Mouse (Mus musculus): ENCODE data around the gene D2hgdh. TPM values are rescaled to one million over a fixed set of nuclear protein-coding genes. Genes with fewer than 3 reads are reported as not detected.
"Not testable (repeated sequence)": the region's sequence is repeated elsewhere in the genome, so short reads cannot be mapped to it uniquely, and the experiment has no call there.

Gene D2hgdh
- total and polyA plus RNA-seq, 2 experiments: 23.4 to 27.8 TPM

DNA sequence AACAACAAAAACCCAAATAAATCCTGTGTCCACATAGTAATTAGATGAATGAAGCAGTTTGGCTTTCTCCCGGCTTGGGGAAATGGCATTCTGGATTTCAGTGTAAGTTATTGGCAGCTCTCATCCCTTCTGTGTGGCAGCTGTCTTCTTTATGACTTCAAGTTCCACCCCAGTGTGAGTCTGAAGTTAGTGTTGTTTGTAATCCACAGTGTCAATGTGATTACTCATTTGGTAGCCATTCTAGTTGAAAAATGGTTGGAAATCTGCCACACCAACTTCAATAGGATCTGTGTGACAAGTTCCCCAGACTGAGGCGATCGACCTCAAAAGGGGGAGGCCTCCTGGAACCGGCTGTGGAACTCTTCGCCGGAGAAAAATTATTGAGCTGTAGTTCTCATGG lies 32.7 kb downstream of the D2hgdh start:
- TF ChIP-seq POLR2A (IDR thresholded peaks at IDR 0.05; ENCODE audit: extremely low read depth, insufficient read depth, low read length): no peak
- TF ChIP-seq CTCF (IDR thresholded peaks at IDR 0.05; ENCODE audit: low read depth, low read length): no peak

GRCm38 (mm10) chr1:93857991-93858390 lies 33.3 kb downstream of the D2hgdh start:
- DNase-seq (ENCODE audit: extremely low read depth, low read depth, low spot score): no peak

More for the DNA sequence above, 32.7 kb downstream of the D2hgdh start:
- Histone ChIP-seq H3K9ac (ENCODE audit: low read depth, low read length) (no peak overlapping the region), H3K79me2 (ENCODE audit: control insufficient read depth, insufficient read depth, low read length) (no peaks in the 10 kb centered on the region), H3K4me1 (ENCODE audit: control insufficient read depth, insufficient read depth, low read length) (no peaks in the 10 kb centered on the region), H3K4me3 (ENCODE audit: insufficient read depth, low read depth, low read length) (no peak overlapping the region), H3K36me3 (ENCODE audit: control insufficient read depth, insufficient read depth, low read length) (no peaks in the 10 kb centered on the region), H3K27me3 (ENCODE audit: control insufficient read depth, insufficient read depth, low read length) (no peaks in the 10 kb centered on the region), H3K27ac (replicated peaks; ENCODE audit: insufficient read depth, low read depth, low read length) (no peak overlapping the region)
- DNase-seq (ENCODE audit: extremely low read depth, low read depth, low spot score): peak; percentile 18
- WGBS: 39% methylated on average over 6 of the region's 6 CpGs

GRCm38 (mm10) chr1:93859619-93860018 lies 34.9 kb downstream of the D2hgdh start:
- Histone ChIP-seq H3K4me1 (ENCODE audit: control insufficient read depth, insufficient read depth, low read length) (no peaks in the 10 kb centered on the region), H3K9ac (ENCODE audit: low read depth, low read length) (no peak overlapping the region), H3K36me3 (ENCODE audit: control insufficient read depth, insufficient read depth, low read length) (no peaks in the 10 kb centered on the region), H3K27me3 (ENCODE audit: control insufficient read depth, insufficient read depth, low read length) (no peaks in the 10 kb centered on the region), H3K27ac (replicated peaks; ENCODE audit: insufficient read depth, low read depth, low read length) (no peak overlapping the region), H3K79me2 (ENCODE audit: control insufficient read depth, insufficient read depth, low read length) (no peaks in the 10 kb centered on the region), H3K4me3 (ENCODE audit: insufficient read depth, low read depth, low read length) (no peak overlapping the region)
- DNase-seq (ENCODE audit: extremely low read depth, low read depth, low spot score): no peak
- TF ChIP-seq CTCF (IDR thresholded peaks at IDR 0.05; ENCODE audit: low read depth, low read length) (no peak), POLR2A (IDR thresholded peaks at IDR 0.05; ENCODE audit: extremely low read depth, insufficient read depth, low read length) (no peak)

More at GRCm38 (mm10) chr1:93857991-93858390, 33.3 kb downstream of the D2hgdh start:
- no peaks in the 10 kb centered on the region for H3K36me3 ChIP-seq (ENCODE audit: control insufficient read depth, insufficient read depth, low read length)
- no peak overlapping the region for H3K4me3 ChIP-seq (ENCODE audit: insufficient read depth, low read depth, low read length)
- 20% methylated on average over 3 of the region's 3 CpGs for WGBS
- no peak overlapping the region for H3K9ac ChIP-seq (ENCODE audit: low read depth, low read length)
- H3K27ac ChIP-seq (replicated peaks; ENCODE audit: insufficient read depth, low read depth, low read length): no peak overlapping the region
- no peaks in the 10 kb centered on the region for H3K27me3 ChIP-seq (ENCODE audit: control insufficient read depth, insufficient read depth, low read length)
- H3K79me2 ChIP-seq (ENCODE audit: control insufficient read depth, insufficient read depth, low read length): no peaks in the 10 kb centered on the region
- no peaks in the 10 kb centered on the region for H3K4me1 ChIP-seq (ENCODE audit: control insufficient read depth, insufficient read depth, low read length)
- TF ChIP-seq POLR2A (IDR thresholded peaks at IDR 0.05; ENCODE audit: extremely low read depth, insufficient read depth, low read length) (no peak), CTCF (IDR thresholded peaks at IDR 0.05; ENCODE audit: low read depth, low read length) (no peak)

DNA sequence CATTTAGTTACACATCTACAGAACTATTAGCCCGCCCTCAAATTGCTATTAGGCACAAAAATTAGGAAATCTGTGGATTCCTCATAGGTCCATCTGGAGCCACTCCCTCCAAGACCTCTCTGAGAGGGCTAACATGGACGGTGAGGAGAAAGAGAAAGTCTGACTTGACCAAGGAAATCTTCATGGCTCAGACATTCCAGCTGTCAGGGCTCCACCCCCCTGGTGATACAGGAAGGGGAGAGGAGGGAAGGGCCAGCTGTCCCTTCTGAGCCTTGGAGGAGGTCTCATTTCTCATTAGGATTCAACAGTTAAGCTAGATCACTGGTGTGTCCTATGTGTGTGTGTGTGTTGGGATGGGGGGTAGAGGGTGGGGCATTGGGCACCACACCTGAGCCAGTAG lies 36.3 kb downstream of the D2hgdh start, which contains the start of gene Gal3st2:
Gene Gal3st2, plus strand, starts transcription at position 259 of the 400 bp plus-strand sequence.
- not testable (repeated sequence) for H3K79me2 ChIP-seq (ENCODE audit: control insufficient read depth, insufficient read depth, low read length); H3K27me3 ChIP-seq (ENCODE audit: control insufficient read depth, insufficient read depth, low read length); H3K27ac ChIP-seq (replicated peaks; ENCODE audit: insufficient read depth, low read depth, low read length); H3K4me1 ChIP-seq (ENCODE audit: control insufficient read depth, insufficient read depth, low read length); DNase-seq (ENCODE audit: extremely low read depth, low read depth, low spot score); H3K9ac ChIP-seq (ENCODE audit: low read depth, low read length); H3K4me3 ChIP-seq (ENCODE audit: insufficient read depth, low read depth, low read length); H3K36me3 ChIP-seq (ENCODE audit: control insufficient read depth, insufficient read depth, low read length)
- WGBS: 69% methylated on average over 2 of the region's 2 CpGs

DNA sequence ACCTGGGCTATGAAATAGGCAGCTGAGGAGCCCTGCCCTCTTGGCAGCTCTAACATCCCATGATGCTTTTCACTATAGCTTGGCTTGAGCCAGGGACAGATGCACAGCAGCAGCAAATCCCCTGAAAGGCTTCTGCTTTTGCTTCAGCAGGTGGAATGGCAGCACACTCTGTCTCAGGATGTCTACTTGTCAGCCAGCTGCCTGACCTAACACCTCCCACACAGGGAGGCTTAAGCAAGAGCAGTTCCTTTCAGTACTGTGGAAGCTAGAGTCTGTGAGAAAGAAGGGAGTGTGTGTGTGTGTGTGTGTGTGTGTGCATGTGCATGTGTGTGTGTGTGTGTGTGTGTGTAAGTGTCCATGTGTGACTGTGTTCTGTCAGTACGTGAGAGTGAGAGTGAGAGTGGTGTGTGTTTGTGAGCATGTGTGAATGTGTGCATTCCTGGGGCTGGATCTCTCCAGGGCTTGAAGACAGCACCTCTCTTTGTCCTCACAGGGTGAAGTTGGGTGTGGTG lies 46.9 kb downstream of the D2hgdh start:
- not testable (repeated sequence) for H3K4me1 ChIP-seq (ENCODE audit: control insufficient read depth, insufficient read depth, low read length); DNase-seq (ENCODE audit: extremely low read depth, low read depth, low spot score); H3K27me3 ChIP-seq (ENCODE audit: control insufficient read depth, insufficient read depth, low read length); H3K36me3 ChIP-seq (ENCODE audit: control insufficient read depth, insufficient read depth, low read length); H3K4me3 ChIP-seq (ENCODE audit: insufficient read depth, low read depth, low read length); H3K27ac ChIP-seq (replicated peaks; ENCODE audit: insufficient read depth, low read depth, low read length); H3K9ac ChIP-seq (ENCODE audit: low read depth, low read length); H3K79me2 ChIP-seq (ENCODE audit: control insufficient read depth, insufficient read depth, low read length)
- 63% methylated on average over 1 of the region's 1 CpGs for whole genome bisulfite sequencing

DNA sequence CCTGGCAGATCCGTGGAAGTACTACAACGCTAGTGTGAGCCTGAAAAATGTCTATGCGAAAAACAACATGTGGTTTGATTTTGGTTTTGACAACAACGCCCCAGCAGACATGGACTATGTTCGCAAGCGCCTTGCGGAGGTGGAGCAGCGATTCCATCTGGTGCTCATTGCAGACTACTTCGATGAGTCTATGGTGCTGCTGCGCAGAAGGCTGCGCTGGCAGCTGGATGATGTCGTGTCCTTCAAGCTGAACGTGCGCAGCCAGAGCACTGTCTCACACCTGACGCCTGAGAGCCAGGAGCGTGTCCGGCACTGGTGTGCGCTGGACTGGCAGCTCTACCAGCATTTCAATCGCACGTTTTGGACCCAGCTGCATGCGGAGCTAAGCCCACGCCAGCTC lies 49.7 kb downstream of the D2hgdh start:
- H3K4me1 ChIP-seq (ENCODE audit: control insufficient read depth, insufficient read depth, low read length); H3K79me2 ChIP-seq (ENCODE audit: control insufficient read depth, insufficient read depth, low read length); H3K27ac ChIP-seq (replicated peaks; ENCODE audit: insufficient read depth, low read depth, low read length); H3K36me3 ChIP-seq (ENCODE audit: control insufficient read depth, insufficient read depth, low read length); H3K4me3 ChIP-seq (ENCODE audit: insufficient read depth, low read depth, low read length); DNase-seq (ENCODE audit: extremely low read depth, low read depth, low spot score); H3K27me3 ChIP-seq (ENCODE audit: control insufficient read depth, insufficient read depth, low read length); H3K9ac ChIP-seq (ENCODE audit: low read depth, low read length): not testable (repeated sequence)
- 92% methylated on average over 17 of the region's 22 CpGs for WGBS

GRCm38 (mm10) chr1:93881778-93882177 lies 57.1 kb downstream of the D2hgdh start:
- not testable (repeated sequence) for H3K9ac ChIP-seq (ENCODE audit: low read depth, low read length); H3K4me1 ChIP-seq (ENCODE audit: control insufficient read depth, insufficient read depth, low read length); H3K79me2 ChIP-seq (ENCODE audit: control insufficient read depth, insufficient read depth, low read length); H3K4me3 ChIP-seq (ENCODE audit: insufficient read depth, low read depth, low read length); H3K27ac ChIP-seq (replicated peaks; ENCODE audit: insufficient read depth, low read depth, low read length); H3K36me3 ChIP-seq (ENCODE audit: control insufficient read depth, insufficient read depth, low read length); H3K27me3 ChIP-seq (ENCODE audit: control insufficient read depth, insufficient read depth, low read length); DNase-seq (ENCODE audit: extremely low read depth, low read depth, low spot score)
- WGBS: no CpG with 5 or more reads among the region's 11 CpGs

All from liver, adult 2 months (tissue).